Mouse (Mus musculus) stomach, embryonic 14.5 days (tissue): ENCODE measurements around the gene Syt2. TPM values are rescaled to one million over a fixed set of nuclear protein-coding genes. Genes with fewer than 3 reads are reported as not detected.

ENCODE experiments used
- ATAC-seq: fragments of 200-750 bp; cut with Nextera tagmentation; 2 replicates; pipeline ENCODE4 v1.8.0; 2017; ENCODE audit warnings: low read depth, moderate TSS enrichment; ENCODE audit not compliant: insufficient number of reproducible peaks, insufficient read depth, low FRiP score
- H3K27ac ChIP-seq: fragments of 300-500 bp; sonication (generic); 2 replicates; pipeline ENCODE4 v1.5.1; 2014; ENCODE audit warnings: mild to moderate bottlenecking, low read length, moderate library complexity, mixed read lengths
- H3K27me3 ChIP-seq: fragments of 300-500 bp; sonication (generic); 2 replicates; pipeline ENCODE4 v1.6.1; 2014; ENCODE audit warnings: low read length, control low read depth, mixed read lengths; ENCODE audit not compliant: control insufficient read depth, insufficient read depth
- H3K36me3 ChIP-seq: fragments of 300-500 bp; sonication (generic); 2 replicates; pipeline ENCODE4 v1.6.1; 2014; ENCODE audit warnings: mild to moderate bottlenecking, control low read depth, low read length, moderate library complexity, mixed read lengths; ENCODE audit not compliant: control insufficient read depth, insufficient read depth
- H3K4me1 ChIP-seq: fragments of 300-500 bp; sonication (generic); 2 replicates; pipeline ENCODE4 v1.6.1; 2014; ENCODE audit warnings: low read length, control low read depth, mixed read lengths; ENCODE audit not compliant: control insufficient read depth, insufficient read depth
- H3K4me2 ChIP-seq: fragments of 300-500 bp; sonication (generic); replicated peaks from 2 replicates; pipeline ENCODE4 v1.6.1; 2014; ENCODE audit warnings: low read depth, low read length, control low read depth
- H3K4me3 ChIP-seq: fragments of 300-500 bp; sonication (generic); 2 replicates; pipeline ENCODE4 v1.5.1; 2014; ENCODE audit warnings: low read depth, low read length, control low read depth
- H3K9ac ChIP-seq: fragments of 300-500 bp; sonication (generic); replicated peaks from 2 replicates; pipeline ENCODE4 v1.6.1; 2014; ENCODE audit warnings: low read depth, mild to moderate bottlenecking, control low read depth, low read length, moderate library complexity, mixed read lengths
- H3K9me3 ChIP-seq: fragments of 300-500 bp; sonication (generic); 2 replicates; pipeline ENCODE4 v1.6.1; 2016; ENCODE audit warnings: low read depth, low read length, control low read depth; ENCODE audit not compliant: control insufficient read depth
- WGBS: fragments of 180-500 bp; shearing (Covaris S2); extraction: QIAGEN DNeasy Blood & Tissue Kit; methylation state at CpG from one replicate; pipeline ENCODE4 v1.1.7; 2014; 5-methylcytosine and 5-hydroxymethylcytosine counted together
- polyA plus RNA-seq: library from polyadenylated mRNA; unstranded; fragments of >200 nt; fragmentation: Nextera tagmentation; extraction: Ambion mirVana; gene quantifications from 2 replicates; pipeline ENCODE4 v1.2.1, GENCODE M21; 2014

Syt2 gene
- polyA plus RNA-seq, 1 experiment from 2014 or later = 3.4 TPM

DNA sequence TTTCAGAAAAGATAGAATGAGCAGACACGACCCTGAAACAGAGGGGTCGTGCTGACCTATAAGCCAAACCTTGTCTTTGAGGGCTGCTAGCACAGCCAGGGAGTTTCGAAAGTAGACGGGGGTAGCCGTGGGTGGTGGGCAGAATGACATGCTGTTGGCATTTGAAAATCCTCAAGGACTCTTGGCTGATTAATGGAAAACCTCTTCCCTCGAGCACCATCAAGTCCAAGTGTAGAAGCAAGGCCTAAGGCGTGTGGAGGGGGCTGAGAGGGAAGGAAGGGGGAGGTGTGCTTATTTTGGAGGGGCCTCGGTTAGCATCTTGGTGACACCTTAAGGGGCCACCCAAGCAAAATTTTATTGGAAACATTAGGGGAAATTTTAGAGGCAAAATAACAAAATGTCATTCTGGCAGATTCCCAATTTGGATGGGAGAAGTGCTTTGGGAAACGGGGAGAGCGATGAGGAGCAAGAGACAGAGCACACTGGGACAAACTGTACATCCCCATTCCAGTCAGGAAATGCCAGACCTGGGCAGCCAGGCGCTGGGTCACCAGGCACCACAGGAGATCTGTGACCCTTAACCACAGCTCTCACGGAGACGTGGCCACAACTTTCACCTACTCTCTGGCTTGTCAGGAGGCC is 109.2 kb downstream of the Syt2 start:
- no peak overlapping the region for H3K9ac ChIP-seq
- H3K9me3 ChIP-seq = no peaks in the 10 kb centered on the region
- H3K27ac ChIP-seq = 0 out of 2 replicates have a peak overlapping the region, but pooled peaks have one; percentile 28
- no peak overlapping the region for H3K4me3 ChIP-seq
- no peaks in the 10 kb centered on the region for H3K27me3 ChIP-seq
- H3K4me2 ChIP-seq = no peak overlapping the region
- peaks cover 48% of the 10 kb centered on the region for H3K4me1 ChIP-seq
- H3K36me3 ChIP-seq = peaks cover 14% of the 10 kb centered on the region
- WGBS = 53% methylated on average over 13 of the region's 13 CpGs
- no peak for ATAC-seq

DNA sequence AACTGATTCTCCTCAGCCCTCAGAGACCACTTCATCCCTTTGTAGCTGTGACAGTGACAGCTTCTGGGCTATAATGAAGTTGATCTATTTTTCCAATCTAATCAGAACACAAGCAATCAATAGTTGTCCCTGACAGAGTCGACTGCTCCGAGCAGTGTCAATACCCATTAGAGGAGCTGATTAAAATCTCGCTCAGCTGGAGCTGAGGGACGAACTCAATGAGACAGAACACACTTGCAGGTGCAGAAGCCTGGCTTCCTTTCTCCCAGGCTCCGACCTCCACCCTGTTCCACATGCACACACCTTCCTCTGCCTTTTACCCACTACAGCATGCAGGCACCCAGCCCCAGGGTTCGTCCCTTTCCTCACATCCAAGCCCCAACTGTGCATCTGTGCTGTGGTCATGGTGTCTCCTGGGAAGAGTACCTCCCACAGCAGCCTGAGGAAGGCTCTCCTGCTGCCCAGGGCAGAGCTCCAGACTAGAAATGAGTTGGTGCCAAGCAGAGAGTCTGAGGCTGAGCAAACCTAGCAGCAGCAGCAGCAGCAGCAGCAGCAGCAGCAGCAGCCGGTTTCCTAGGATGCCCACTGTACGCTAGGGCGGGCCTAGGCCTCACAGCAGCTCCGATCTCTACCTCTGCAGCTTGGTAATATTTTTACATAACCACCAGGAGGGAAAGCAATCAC is 109.9 kb downstream of the Syt2 start:
- Histone ChIP-seq H3K9me3 (no peaks in the 10 kb centered on the region), H3K4me2 (no peak overlapping the region), H3K27me3 (no peaks in the 10 kb centered on the region), H3K27ac (no peak overlapping the region), H3K4me3 (no peak overlapping the region), H3K4me1 (peaks cover 44% of the 10 kb centered on the region), H3K36me3 (peaks cover 14% of the 10 kb centered on the region), H3K9ac (no peak overlapping the region)
- 66% methylated on average over 10 of the region's 10 CpGs for WGBS
- ATAC-seq = no peak

- no peak overlapping the region for H3K9ac ChIP-seq
- H3K36me3 ChIP-seq = peaks cover 14% of the 10 kb centered on the region
- no peaks in the 10 kb centered on the region for H3K9me3 ChIP-seq
- H3K4me1 ChIP-seq = peaks cover 41% of the 10 kb centered on the region
- H3K27me3 ChIP-seq = no peaks in the 10 kb centered on the region
- H3K4me3 ChIP-seq = no peak overlapping the region
- ATAC-seq = peak; percentile 24; the same call in 1 of the 2 replicates
- peak overlapping the region; percentile 12; the same call in 1 of the 2 replicates for H3K27ac ChIP-seq
- H3K4me2 ChIP-seq = no peak overlapping the region
- 48% methylated on average over 3 of the region's 3 CpGs for WGBS
Observed at GRCm38 (mm10) chr1:134757230-134757629, 110.8 kb downstream of the Syt2 start.

DNA sequence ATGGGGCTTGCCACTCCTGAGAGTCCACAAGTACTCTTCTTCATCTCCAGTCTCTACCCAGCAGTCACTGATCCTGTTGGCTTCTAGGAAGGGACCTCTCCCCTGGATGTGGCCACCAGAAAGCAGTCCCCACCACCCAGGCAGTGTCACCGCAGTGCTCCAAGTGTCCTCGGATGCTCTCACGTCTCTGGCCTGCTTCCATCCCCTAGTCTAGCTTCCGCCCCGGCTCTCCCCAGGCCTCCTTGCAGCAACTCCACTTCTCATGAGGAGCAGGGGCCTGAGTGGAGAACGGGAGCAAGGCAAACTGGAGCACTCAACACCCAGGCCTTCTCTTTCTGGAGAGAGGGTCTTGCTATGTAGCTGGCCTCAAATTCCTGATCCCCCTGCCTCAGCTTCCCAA is 112.7 kb downstream of the Syt2 start:
- Histone ChIP-seq H3K4me3 (no peak overlapping the region), H3K4me2 (no peak overlapping the region), H3K36me3 (peaks cover 14% of the 10 kb centered on the region), H3K4me1 (peaks cover 32% of the 10 kb centered on the region), H3K9me3 (no peaks in the 10 kb centered on the region), H3K27ac (no peak overlapping the region), H3K27me3 (no peaks in the 10 kb centered on the region), H3K9ac (no peak overlapping the region)
- no peak for ATAC-seq
- WGBS = 86% methylated on average over 6 of the region's 6 CpGs

GRCm38 (mm10) chr1:134760642-134761041 is 114.2 kb downstream of the Syt2 start:
- Histone ChIP-seq H3K9ac (no peak overlapping the region), H3K27me3 (no peaks in the 10 kb centered on the region), H3K4me3 (no peak overlapping the region), H3K36me3 (peaks cover 7% of the 10 kb centered on the region), H3K27ac (no peak overlapping the region), H3K4me1 (peaks cover 36% of the 10 kb centered on the region), H3K9me3 (no peaks in the 10 kb centered on the region), H3K4me2 (no peak overlapping the region)
- 81% methylated on average over 5 of the region's 5 CpGs for WGBS
- no peak for ATAC-seq

- no peaks in the 10 kb centered on the region for H3K27me3 ChIP-seq
- H3K27ac ChIP-seq = no peak overlapping the region
- no peaks in the 10 kb centered on the region for H3K9me3 ChIP-seq
- ATAC-seq = no peak
- H3K4me1 ChIP-seq = peaks cover 33% of the 10 kb centered on the region
- no peak overlapping the region for H3K4me2 ChIP-seq
- peaks cover 7% of the 10 kb centered on the region for H3K36me3 ChIP-seq
- H3K9ac ChIP-seq = no peak overlapping the region
- H3K4me3 ChIP-seq = no peak overlapping the region
- 80% methylated on average over 7 of the region's 7 CpGs for WGBS
Observed at GRCm38 (mm10) chr1:134761534-134761933, 115.1 kb downstream of the Syt2 start.

DNA sequence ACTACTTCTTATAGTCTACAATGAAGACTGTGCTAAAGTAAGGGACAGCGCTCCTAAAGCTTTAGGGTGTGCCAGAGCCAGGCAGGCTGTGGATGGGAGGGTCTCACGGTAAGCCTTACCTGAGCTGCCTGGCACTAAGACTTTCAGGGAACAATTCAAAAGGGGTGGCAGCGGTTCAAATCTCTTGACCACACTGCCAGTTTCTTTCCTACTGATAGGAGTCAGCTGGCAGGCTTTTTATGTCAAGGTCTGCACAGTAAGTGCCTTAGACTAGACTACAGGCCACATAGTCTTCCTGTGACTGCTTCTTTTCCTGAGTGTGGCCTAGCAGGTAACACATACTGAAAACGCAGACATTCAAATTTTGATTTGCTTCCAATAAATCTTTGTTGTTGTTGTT is 116.8 kb downstream of the Syt2 start:
- H3K9ac ChIP-seq = no peak overlapping the region
- H3K27me3 ChIP-seq = no peaks in the 10 kb centered on the region
- H3K36me3 ChIP-seq = peaks cover 13% of the 10 kb centered on the region
- 90% methylated on average over 4 of the region's 4 CpGs for WGBS
- H3K4me2 ChIP-seq = no peak overlapping the region
- no peak for ATAC-seq
- H3K4me1 ChIP-seq = peaks cover 26% of the 10 kb centered on the region
- H3K9me3 ChIP-seq = no peaks in the 10 kb centered on the region
- H3K4me3 ChIP-seq = no peak overlapping the region
- H3K27ac ChIP-seq = peak overlapping the region; percentile 95

GRCm38 (mm10) chr1:134763776-134764438 is 117.4 kb downstream of the Syt2 start:
- no peak overlapping the region for H3K9ac ChIP-seq
- peak overlapping the region; percentile 95 for H3K27ac ChIP-seq
- H3K27me3 ChIP-seq = no peaks in the 10 kb centered on the region
- no peak overlapping the region for H3K4me3 ChIP-seq
- peaks cover 13% of the 10 kb centered on the region for H3K36me3 ChIP-seq
- H3K4me2 ChIP-seq = no peak overlapping the region
- H3K9me3 ChIP-seq = no peaks in the 10 kb centered on the region
- 28% methylated on average over 11 of the region's 11 CpGs for WGBS
- peaks cover 26% of the 10 kb centered on the region for H3K4me1 ChIP-seq
- ATAC-seq = peak; percentile 84; the same call in 1 of the 2 replicates
